Mouse (Mus musculus) heart, embryonic 13.5 days (tissue): Measurements from ENCODE around the gene Cd300a. TPM values are rescaled to one million over a fixed set of nuclear protein-coding genes. Genes with fewer than 3 reads are reported as not detected.

Source experiments
- ATAC-seq: fragments of 200-750 bp; cut with Nextera tagmentation; 2 replicates; pipeline ENCODE4 v1.8.0; 2017; ENCODE audit warnings: moderate TSS enrichment; ENCODE audit not compliant: insufficient number of reproducible peaks, low FRiP score, low TSS enrichment; ENCODE audit errors: extremely low read depth
- H3K27ac ChIP-seq: fragments of 300-500 bp; sonication (generic); replicated peaks from 2 replicates; pipeline ENCODE4 v1.5.1; 2015; ENCODE audit warnings: moderate library complexity, mild to moderate bottlenecking, inconsistent platforms
- H3K27me3 ChIP-seq: fragments of 300-500 bp; sonication (generic); replicated peaks from 2 replicates; pipeline ENCODE4 v1.6.1; 2015; ENCODE audit warnings: mild to moderate bottlenecking, inconsistent platforms
- H3K36me3 ChIP-seq: fragments of 300-500 bp; sonication (generic); 2 replicates; pipeline ENCODE4 v1.6.1; 2015; ENCODE audit warnings: mild to moderate bottlenecking, inconsistent platforms
- H3K4me1 ChIP-seq: fragments of 300-500 bp; sonication (generic); 2 replicates; pipeline ENCODE4 v1.6.1; 2015; ENCODE audit warnings: inconsistent platforms
- H3K4me2 ChIP-seq: fragments of 300-500 bp; sonication (generic); 2 replicates; pipeline ENCODE4 v1.6.1; 2015; ENCODE audit warnings: inconsistent platforms, mild to moderate bottlenecking, moderate library complexity
- H3K4me3 ChIP-seq: fragments of 300-500 bp; sonication (generic); 2 replicates; pipeline ENCODE4 v1.5.1; 2015; ENCODE audit warnings: moderate library complexity, mild to moderate bottlenecking, inconsistent platforms
- H3K9ac ChIP-seq: fragments of 300-500 bp; sonication (generic); 2 replicates; pipeline ENCODE4 v1.6.1; 2015; ENCODE audit warnings: inconsistent platforms, mild to moderate bottlenecking, moderate library complexity
- H3K9me3 ChIP-seq: fragments of 300-500 bp; sonication (generic); 2 replicates; pipeline ENCODE4 v1.6.1; 2016; ENCODE audit warnings: inconsistent platforms
- WGBS: fragments of 180-500 bp; shearing (Covaris S2); methylation state at CpG from one replicate; pipeline ENCODE4 v1.1.7; 2015; ENCODE audit warnings: mixed read lengths; 5-methylcytosine and 5-hydroxymethylcytosine counted together
- polyA plus RNA-seq: library from polyadenylated mRNA; unstranded; fragments of >200 nt; fragmentation: Nextera tagmentation; extraction: Ambion mirVana; gene quantifications from 2 replicates; pipeline ENCODE4 v1.2.1, GENCODE M21; 2015

Gene Cd300a
- polyA plus RNA-seq, 1 experiment from 2014 or later: 0.82 TPM

DNA sequence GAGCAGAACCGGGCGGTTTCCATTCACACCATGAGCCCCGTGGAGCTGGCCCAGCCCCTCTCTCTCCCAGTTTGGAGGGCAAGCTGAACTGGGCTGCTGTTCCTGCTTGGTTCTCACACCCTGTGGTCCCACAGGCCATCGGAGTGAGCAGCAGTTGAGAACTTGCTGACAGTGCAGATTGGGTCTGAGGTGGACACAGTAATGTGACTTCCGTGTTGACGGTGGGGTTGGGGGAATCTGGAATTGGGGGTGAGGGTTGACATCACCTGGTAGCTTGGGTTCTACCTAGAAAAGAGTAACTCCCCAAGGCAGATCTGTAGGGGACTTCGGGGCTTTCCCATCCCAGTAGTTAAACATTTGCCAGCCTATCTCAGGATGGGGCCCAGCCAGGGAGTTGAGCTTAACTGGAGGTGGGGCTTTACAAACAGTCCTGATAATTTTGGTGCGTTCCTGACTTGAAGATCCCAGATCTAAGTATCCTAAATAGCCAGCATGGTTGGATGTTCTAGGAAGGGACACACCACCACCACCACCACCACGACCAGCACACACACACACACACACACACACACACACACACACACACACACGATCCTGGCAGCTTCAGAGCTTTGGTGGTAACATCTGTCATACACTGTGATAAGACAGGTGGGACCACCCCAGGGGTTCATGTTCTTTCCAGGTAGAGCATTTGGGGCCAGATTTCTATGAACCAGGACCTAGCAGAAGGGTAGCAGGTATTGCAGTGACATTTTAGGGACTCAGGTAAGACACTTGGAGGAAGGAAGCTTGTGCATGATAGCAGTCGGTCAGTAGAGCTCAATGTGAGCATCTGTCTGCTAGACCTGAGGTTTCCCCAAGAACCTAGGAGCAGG, 22.2 kb upstream of the Cd300a start:
- H3K4me2 ChIP-seq: peak overlapping the region; percentile 35
- peaks cover 34% of the 10 kb centered on the region for H3K4me1 ChIP-seq

DNA sequence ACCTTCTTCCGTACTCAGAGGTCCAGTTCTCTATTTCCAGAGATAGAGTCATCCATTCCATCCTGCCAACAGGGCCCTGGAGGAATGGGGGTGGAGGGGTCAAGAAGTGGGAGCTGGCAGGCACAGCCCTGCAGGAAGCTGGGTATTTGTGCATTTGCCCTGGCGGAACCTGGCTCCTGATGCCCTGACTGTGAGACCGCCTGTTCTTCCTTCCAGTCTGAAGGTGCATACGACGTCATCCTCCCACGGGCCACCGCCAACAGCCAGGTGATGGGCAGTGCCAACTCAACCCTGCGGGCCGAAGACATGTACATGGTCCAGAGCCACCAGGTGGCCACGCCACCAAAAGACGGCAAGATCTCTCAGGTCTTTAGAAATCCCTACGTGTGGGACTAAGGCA, 21.6 kb upstream of the Cd300a start:
- H3K4me1 ChIP-seq: peaks cover 41% of the 10 kb centered on the region
- 85% methylated on average over 12 of the region's 12 CpGs for WGBS
- H3K36me3 ChIP-seq: peaks cover 48% of the 10 kb centered on the region
- no peaks in the 10 kb centered on the region for H3K9me3 ChIP-seq
- no peak for ATAC-seq
- H3K27me3 ChIP-seq: no peaks in the 10 kb centered on the region
- peak overlapping the region; percentile 85; the same call in 1 of the 2 replicates for H3K27ac ChIP-seq
- no peak overlapping the region for H3K9ac ChIP-seq
- H3K4me2 ChIP-seq: no peak overlapping the region
- no peak overlapping the region for H3K4me3 ChIP-seq

More for the DNA sequence above, 22.2 kb upstream of the Cd300a start:
- H3K36me3 ChIP-seq: peaks cover 53% of the 10 kb centered on the region
- no peak for ATAC-seq
- H3K27ac ChIP-seq: peak overlapping the region; percentile 85
- H3K4me3 ChIP-seq: no peak overlapping the region
- WGBS: 31% methylated on average over 11 of the region's 11 CpGs
- no peaks in the 10 kb centered on the region for H3K9me3 ChIP-seq
- H3K9ac ChIP-seq: peak overlapping the region; percentile 53; the same call in 1 of the 2 replicates
- H3K27me3 ChIP-seq: no peaks in the 10 kb centered on the region

DNA sequence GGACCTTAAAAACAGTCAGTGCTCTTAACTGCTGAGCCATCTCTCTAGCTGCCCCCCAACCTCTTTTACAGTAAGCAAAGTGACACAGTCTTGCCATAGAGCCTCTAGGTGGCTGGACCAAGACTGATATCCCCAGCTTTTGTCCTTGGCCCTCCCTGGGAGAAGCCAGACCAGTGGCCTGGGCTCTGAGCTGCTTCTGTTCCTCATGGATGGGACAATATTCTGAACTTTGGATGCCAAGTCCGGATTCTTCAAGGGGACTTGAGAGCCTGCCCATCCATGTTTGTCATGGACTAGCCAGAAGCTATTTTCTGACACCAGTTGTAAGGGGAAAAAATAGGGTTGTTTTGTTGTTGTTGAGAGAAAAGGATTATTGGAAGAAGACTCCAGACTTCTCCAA, 20.1 kb upstream of the Cd300a start:
- Histone ChIP-seq H3K4me1 (peaks cover 48% of the 10 kb centered on the region), H3K9me3 (no peaks in the 10 kb centered on the region), H3K27ac (no peak overlapping the region), H3K9ac (no peak overlapping the region), H3K36me3 (peaks cover 34% of the 10 kb centered on the region), H3K4me3 (no peak overlapping the region), H3K27me3 (no peaks in the 10 kb centered on the region), H3K4me2 (no peak overlapping the region)
- no peak for ATAC-seq
- WGBS: 75% methylated on average over 1 of the region's 1 CpGs

DNA sequence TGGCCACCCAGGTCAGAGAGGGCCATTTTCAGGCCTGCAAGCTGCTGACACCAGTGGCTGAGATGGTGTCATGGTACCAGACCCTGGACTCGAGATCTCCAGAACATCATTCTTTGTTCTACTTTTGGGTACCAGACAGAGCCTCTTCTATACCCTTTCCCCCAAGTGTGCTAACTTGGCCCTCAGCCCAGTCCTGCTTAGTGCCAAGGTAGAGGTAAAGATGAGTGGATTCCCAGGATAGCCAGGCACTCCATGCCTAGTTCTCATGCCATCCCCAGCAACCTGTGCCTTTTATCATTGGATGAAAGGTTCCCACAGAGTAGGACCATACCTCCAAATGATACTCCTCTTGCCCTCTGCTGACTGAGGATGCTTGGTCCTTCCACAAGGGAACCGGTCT, 18.3 kb upstream of the Cd300a start:
- H3K4me3 ChIP-seq: no peak overlapping the region
- 68% methylated on average over 2 of the region's 2 CpGs for WGBS
- no peaks in the 10 kb centered on the region for H3K27me3 ChIP-seq
- no peaks in the 10 kb centered on the region for H3K9me3 ChIP-seq
- H3K4me1 ChIP-seq: peaks cover 47% of the 10 kb centered on the region
- peaks cover 34% of the 10 kb centered on the region for H3K36me3 ChIP-seq
- H3K27ac ChIP-seq: no peak overlapping the region
- no peak overlapping the region for H3K4me2 ChIP-seq
- no peak for ATAC-seq
- H3K9ac ChIP-seq: no peak overlapping the region

DNA sequence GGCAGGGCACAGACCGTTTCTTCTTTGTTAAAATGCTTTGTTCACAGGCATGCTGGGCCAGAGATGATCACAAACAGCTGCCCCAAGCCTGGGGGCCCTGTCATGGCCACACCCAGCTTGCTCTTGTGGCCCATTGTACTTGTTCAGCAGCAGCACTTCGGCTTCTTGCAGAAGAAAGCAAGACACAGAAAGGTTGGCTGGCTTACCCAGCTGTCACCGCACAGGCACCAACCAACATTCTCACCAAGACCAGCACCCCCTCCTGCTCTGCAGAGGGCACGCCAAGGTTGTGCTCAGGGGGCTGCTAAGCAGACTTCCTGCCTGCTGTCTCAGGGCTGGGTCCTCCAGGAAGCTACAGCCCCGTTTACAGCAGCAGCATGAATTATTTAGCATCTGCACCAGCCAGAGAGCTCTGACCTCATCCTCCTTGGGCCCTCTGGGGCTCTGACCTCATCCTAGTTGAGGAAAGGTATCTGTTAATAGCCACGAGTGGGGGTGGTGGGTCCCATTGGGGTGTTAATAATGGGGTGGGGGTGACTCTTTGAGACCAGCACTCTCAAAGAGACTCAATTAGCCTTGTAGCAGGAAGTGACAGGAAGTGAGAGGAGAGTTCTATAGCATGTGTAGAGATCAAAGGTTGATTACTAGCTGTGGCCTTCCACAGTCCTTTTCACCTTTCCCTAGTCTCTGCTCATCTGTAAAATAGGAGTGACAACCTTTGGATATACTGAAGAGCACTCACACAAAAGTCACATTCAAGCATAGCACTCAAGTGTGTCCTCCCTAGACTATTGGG, 16.6 kb upstream of the Cd300a start:
- Histone ChIP-seq H3K27ac (peak overlapping the region; percentile 67), H3K27me3 (no peaks in the 10 kb centered on the region), H3K9me3 (no peaks in the 10 kb centered on the region), H3K4me3 (no peak overlapping the region), H3K9ac (peak overlapping the region; percentile 68), H3K36me3 (peaks cover 33% of the 10 kb centered on the region), H3K4me1 (peaks cover 35% of the 10 kb centered on the region), H3K4me2 (peak overlapping the region; percentile 5; the same call in 1 of the 2 replicates)
- 22% methylated on average over 6 of the region's 6 CpGs for WGBS
- ATAC-seq: no peak

DNA sequence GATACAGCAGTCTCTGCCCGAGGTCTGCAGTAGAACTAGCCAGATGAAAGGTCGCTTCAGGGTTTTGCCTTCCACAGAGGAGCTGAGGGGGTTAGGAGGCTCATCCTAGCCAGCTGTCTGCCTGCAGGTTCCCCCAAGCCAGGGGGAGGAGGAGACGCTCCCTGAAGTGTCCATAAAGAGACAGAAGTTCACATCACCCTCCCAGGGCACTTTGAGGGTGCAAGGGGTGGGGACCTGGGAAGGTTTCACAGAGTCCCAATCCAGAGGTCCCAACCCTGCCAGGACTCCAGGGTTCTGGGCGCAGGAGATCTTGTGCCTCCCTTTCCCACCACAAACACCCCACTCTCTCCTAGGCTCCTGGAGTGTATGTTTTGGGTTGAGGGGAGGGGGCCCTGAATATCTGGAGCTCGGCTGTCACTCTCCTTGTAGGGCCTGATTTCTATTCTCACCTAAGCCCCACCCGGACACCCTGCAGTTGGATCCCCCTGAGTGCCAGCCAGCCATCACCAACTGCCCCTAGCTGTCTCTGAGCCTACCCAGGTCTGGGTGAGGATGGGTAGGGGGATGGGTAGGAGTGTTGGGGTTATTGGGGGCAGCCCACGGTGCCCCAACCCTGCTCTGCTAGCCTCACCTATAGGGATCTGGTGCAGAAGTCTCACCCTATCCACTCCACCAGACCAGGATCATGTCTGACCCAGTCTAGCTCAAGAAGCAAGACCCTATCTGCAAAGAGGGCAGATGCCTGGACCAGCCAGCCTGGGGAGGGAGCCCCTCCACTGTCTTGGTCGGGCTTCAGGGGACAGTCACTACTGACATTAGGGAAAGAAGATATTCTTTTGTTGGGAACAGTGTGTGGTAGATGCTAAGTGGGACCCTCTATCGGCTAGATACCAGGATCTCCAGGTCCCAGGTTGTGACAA, 15.4 kb upstream of the Cd300a start:
- Histone ChIP-seq H3K9ac (peak overlapping the region; percentile 3; the same call in 1 of the 2 replicates), H3K4me2 (no peak overlapping the region), H3K4me1 (peaks cover 33% of the 10 kb centered on the region), H3K9me3 (no peaks in the 10 kb centered on the region), H3K4me3 (no peak overlapping the region), H3K36me3 (peaks cover 21% of the 10 kb centered on the region), H3K27ac (no peak overlapping the region), H3K27me3 (no peaks in the 10 kb centered on the region)
- WGBS: 46% methylated on average over 9 of the region's 9 CpGs
- no peak for ATAC-seq

DNA sequence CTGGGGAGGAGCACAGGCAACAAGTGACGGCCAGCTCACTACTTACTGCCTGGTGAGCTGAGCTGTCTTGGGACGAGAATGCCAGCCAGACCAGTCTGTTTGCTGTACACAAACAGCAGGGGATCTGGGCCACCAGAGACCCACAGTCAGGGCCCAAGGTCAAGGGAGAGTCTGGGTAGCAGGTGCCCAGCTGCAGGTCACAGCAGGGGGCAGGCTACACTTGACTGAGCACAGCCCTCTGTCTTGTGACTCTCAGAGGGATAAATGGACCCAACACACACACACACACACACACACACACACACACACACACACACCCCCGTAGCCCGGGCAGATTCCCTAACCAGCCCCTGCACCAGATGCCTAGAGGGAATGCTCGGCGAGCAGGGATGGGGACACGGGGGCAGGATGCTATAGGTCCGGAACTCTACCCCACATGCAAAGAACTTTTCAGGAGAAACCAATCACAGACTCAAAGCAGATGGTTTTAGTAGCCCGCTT, 14.5 kb upstream of the Cd300a start:
- Histone ChIP-seq H3K9me3 (no peaks in the 10 kb centered on the region), H3K4me3 (no peak overlapping the region), H3K27me3 (no peaks in the 10 kb centered on the region), H3K36me3 (peaks cover 15% of the 10 kb centered on the region), H3K9ac (peak overlapping the region; percentile 3; the same call in 1 of the 2 replicates), H3K4me1 (peaks cover 33% of the 10 kb centered on the region), H3K27ac (no peak overlapping the region), H3K4me2 (no peak overlapping the region)
- WGBS: 27% methylated on average over 7 of the region's 9 CpGs
- no peak for ATAC-seq

DNA sequence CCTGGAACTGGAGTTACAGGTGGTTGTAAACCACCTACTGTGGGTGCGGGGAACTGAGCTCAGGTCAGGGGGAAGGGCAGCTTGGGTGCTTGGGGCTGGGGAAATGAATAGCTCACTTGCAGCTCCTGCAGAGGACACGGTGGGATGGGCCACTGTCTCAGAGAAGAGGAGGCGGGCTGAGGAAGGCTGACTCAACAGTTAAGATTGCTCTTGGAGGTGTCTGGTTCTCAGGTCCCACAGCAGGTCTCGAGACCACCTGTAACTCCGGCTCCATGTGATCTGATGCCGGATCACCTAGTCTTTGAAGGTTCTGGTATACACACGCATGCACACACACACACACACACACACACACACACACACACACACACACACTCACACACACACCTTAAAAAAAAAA, 13.7 kb upstream of the Cd300a start:
- Histone ChIP-seq H3K36me3 (peaks cover 7% of the 10 kb centered on the region), H3K4me2 (no peak overlapping the region), H3K9me3 (no peaks in the 10 kb centered on the region), H3K27ac (no peak overlapping the region), H3K27me3 (no peaks in the 10 kb centered on the region), H3K4me1 (peaks cover 33% of the 10 kb centered on the region), H3K4me3 (no peak overlapping the region), H3K9ac (no peak overlapping the region)
- 51% methylated on average over 6 of the region's 7 CpGs for WGBS
- ATAC-seq: no peak

DNA sequence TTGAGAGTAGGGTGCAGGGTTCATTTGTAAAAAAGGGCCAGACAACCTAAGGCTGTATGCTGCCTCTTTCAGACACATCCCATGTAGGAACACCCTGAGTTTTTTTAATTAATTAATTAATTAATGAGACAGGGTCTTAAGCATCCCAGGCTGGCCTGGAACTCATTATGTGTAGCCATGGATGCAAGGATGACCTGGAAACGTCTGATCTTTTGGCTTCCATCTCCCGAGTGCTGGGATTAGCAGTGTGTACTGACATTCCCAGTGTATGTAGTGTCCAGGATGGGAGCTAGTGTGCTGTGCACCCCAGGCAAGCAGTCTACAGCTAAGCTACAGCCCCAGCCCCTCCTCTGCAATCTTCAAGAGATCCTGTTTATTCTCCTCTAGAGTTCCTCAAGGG, 13.2 kb upstream of the Cd300a start:
- no peak overlapping the region for H3K4me2 ChIP-seq
- WGBS: 52% methylated on average over 2 of the region's 2 CpGs
- H3K36me3 ChIP-seq: peaks cover 3% of the 10 kb centered on the region; the same call in 1 of the 2 replicates
- H3K27me3 ChIP-seq: no peaks in the 10 kb centered on the region
- no peaks in the 10 kb centered on the region for H3K9me3 ChIP-seq
- peaks cover 33% of the 10 kb centered on the region for H3K4me1 ChIP-seq
- no peak overlapping the region for H3K4me3 ChIP-seq
- no peak for ATAC-seq
- no peak overlapping the region for H3K27ac ChIP-seq
- no peak overlapping the region for H3K9ac ChIP-seq

DNA sequence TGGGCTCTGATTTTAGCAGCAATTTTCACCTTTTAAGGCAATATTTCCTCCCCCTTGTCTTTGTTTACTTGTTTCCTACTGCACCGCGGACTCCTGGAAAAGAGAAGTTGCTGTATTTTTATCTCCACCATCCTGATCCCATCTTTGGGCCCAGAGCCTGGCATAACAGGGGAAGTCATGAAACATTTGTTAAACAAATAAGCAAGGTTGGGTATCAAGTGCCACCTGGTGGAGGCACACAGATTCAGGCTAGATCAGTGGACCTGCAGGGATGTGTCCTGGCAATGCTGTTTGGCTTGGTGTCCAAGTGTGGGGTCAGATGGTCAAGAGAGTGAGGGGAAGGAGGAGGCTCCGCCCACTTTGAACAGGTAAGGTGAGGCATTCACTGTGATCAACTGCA, 12.7 kb upstream of the Cd300a start:
- Histone ChIP-seq H3K9me3 (no peaks in the 10 kb centered on the region), H3K4me2 (no peak overlapping the region), H3K4me3 (no peak overlapping the region), H3K4me1 (peaks cover 33% of the 10 kb centered on the region), H3K36me3 (no peaks in the 10 kb centered on the region; the same call in 1 of the 2 replicates), H3K27me3 (no peaks in the 10 kb centered on the region), H3K27ac (no peak overlapping the region), H3K9ac (no peak overlapping the region)
- ATAC-seq: no peak
- 38% methylated on average over 3 of the region's 3 CpGs for WGBS
